Mouse (Mus musculus): ENCODE measurements around the gene Htra3. TPM values are rescaled to one million over a fixed set of nuclear protein-coding genes. Genes with fewer than 3 reads are reported as not detected.

Htra3 gene
- polyA plus RNA-seq, 1 experiment from 2014 or later, result 22.4 TPM

- TF ChIP-seq CTCF (IDR thresholded peaks at IDR 0.05; ENCODE audit: low read depth), result no peak
- 91% methylated on average over 10 of the region's 10 CpGs for WGBS
- H3K4me3 ChIP-seq (replicated peaks; ENCODE audit: low read depth, low read length), result no peak overlapping the region
- H3K4me2 ChIP-seq (ENCODE audit: low read length), result no peak overlapping the region
- DNase-seq (ENCODE audit: low spot score) (no peak), ATAC-seq (replicated peaks; ENCODE audit: low FRiP score, low read depth) (no peak)
- H3K27ac ChIP-seq, result no peak overlapping the region
- no peaks in the 10 kb centered on the region for H3K36me3 ChIP-seq (ENCODE audit: insufficient read depth, low read length)
- H3K9me3 ChIP-seq (replicated peaks; ENCODE audit: low read length), result no peaks in the 10 kb centered on the region
- H3K27me3 ChIP-seq (ENCODE audit: insufficient read depth, low read length), result no peaks in the 10 kb centered on the region
- H3K4me1 ChIP-seq (replicated peaks; ENCODE audit: insufficient read depth, low read length), result no peaks in the 10 kb centered on the region
- no peak overlapping the region for H3K9ac ChIP-seq (ENCODE audit: low read depth, low read length)
Measured at GRCm38 (mm10) chr5:35655753-35656485, 23.7 kb downstream of the Htra3 start.

GRCm38 (mm10) chr5:35653743-35654395 is 25.7 kb downstream of the Htra3 start:
- no peak for DNase-seq (ENCODE audit: low spot score)
- no peak for ATAC-seq (replicated peaks; ENCODE audit: low FRiP score, low read depth)
- Histone ChIP-seq H3K9me3 (replicated peaks; ENCODE audit: low read length) (no peaks in the 10 kb centered on the region), H3K4me3 (replicated peaks; ENCODE audit: low read depth, low read length) (no peak overlapping the region), H3K4me1 (replicated peaks; ENCODE audit: insufficient read depth, low read length) (no peaks in the 10 kb centered on the region), H3K27me3 (ENCODE audit: insufficient read depth, low read length) (no peaks in the 10 kb centered on the region), H3K36me3 (ENCODE audit: insufficient read depth, low read length) (no peaks in the 10 kb centered on the region), H3K9ac (ENCODE audit: low read depth, low read length) (no peak overlapping the region), H3K27ac (no peak overlapping the region), H3K4me2 (ENCODE audit: low read length) (no peak overlapping the region)
- no peak for TF ChIP-seq CTCF (IDR thresholded peaks at IDR 0.05; ENCODE audit: low read depth)
- 75% methylated on average over 9 of the region's 9 CpGs for WGBS

GRCm38 (mm10) chr5:35652872-35653271 is 26.7 kb downstream of the Htra3 start:
- no peaks in the 10 kb centered on the region; the same call in 1 of the 2 replicates for H3K4me1 ChIP-seq (replicated peaks; ENCODE audit: insufficient read depth, low read length)
- no peaks in the 10 kb centered on the region for H3K9me3 ChIP-seq (replicated peaks; ENCODE audit: low read length)
- DNase-seq (ENCODE audit: low spot score), result no peak
- no peak for ATAC-seq (replicated peaks; ENCODE audit: low FRiP score, low read depth)
- H3K9ac ChIP-seq (ENCODE audit: low read depth, low read length), result no peak overlapping the region
- 90% methylated on average over 13 of the region's 13 CpGs for WGBS
- no peak overlapping the region for H3K27ac ChIP-seq
- no peaks in the 10 kb centered on the region for H3K36me3 ChIP-seq (ENCODE audit: insufficient read depth, low read length)
- no peaks in the 10 kb centered on the region for H3K27me3 ChIP-seq (ENCODE audit: insufficient read depth, low read length)
- no peak overlapping the region for H3K4me2 ChIP-seq (ENCODE audit: low read length)
- H3K4me3 ChIP-seq (replicated peaks; ENCODE audit: low read depth, low read length), result no peak overlapping the region
- no peak for TF ChIP-seq CTCF (IDR thresholded peaks at IDR 0.05; ENCODE audit: low read depth)

- H3K36me3 ChIP-seq (ENCODE audit: insufficient read depth, low read length), result no peaks in the 10 kb centered on the region
- H3K27ac ChIP-seq, result no peak overlapping the region
- TF ChIP-seq CTCF (IDR thresholded peaks at IDR 0.05; ENCODE audit: low read depth), result no peak
- H3K4me3 ChIP-seq (replicated peaks; ENCODE audit: low read depth, low read length), result no peak overlapping the region
- no peaks in the 10 kb centered on the region for H3K27me3 ChIP-seq (ENCODE audit: insufficient read depth, low read length)
- no peak for ATAC-seq (replicated peaks; ENCODE audit: low FRiP score, low read depth)
- no peak overlapping the region for H3K4me2 ChIP-seq (ENCODE audit: low read length)
- 80% methylated on average over 3 of the region's 3 CpGs for WGBS
- no peaks in the 10 kb centered on the region for H3K9me3 ChIP-seq (replicated peaks; ENCODE audit: low read length)
- H3K4me1 ChIP-seq (replicated peaks; ENCODE audit: insufficient read depth, low read length), result no peaks in the 10 kb centered on the region; the same call in none of the 2 replicates
- DNase-seq (ENCODE audit: low spot score), result no peak
- no peak overlapping the region for H3K9ac ChIP-seq (ENCODE audit: low read depth, low read length)
Measured at GRCm38 (mm10) chr5:35652319-35652718, 27.3 kb downstream of the Htra3 start.

GRCm38 (mm10) chr5:35648230-35648629 is 31.4 kb downstream of the Htra3 start:
- 71% methylated on average over 2 of the region's 2 CpGs for WGBS
- Histone ChIP-seq H3K4me2 (ENCODE audit: low read length) (no peak overlapping the region), H3K36me3 (ENCODE audit: insufficient read depth, low read length) (no peaks in the 10 kb centered on the region), H3K9ac (ENCODE audit: low read depth, low read length) (no peak overlapping the region), H3K4me1 (replicated peaks; ENCODE audit: insufficient read depth, low read length) (no peaks in the 10 kb centered on the region; the same call in none of the 2 replicates), H3K4me3 (replicated peaks; ENCODE audit: low read depth, low read length) (no peak overlapping the region), H3K27me3 (ENCODE audit: insufficient read depth, low read length) (no peaks in the 10 kb centered on the region), H3K27ac (no peak overlapping the region), H3K9me3 (replicated peaks; ENCODE audit: low read length) (no peaks in the 10 kb centered on the region)
- no peak for ATAC-seq (replicated peaks; ENCODE audit: low FRiP score, low read depth)
- no peak for DNase-seq (ENCODE audit: low spot score)
- TF ChIP-seq CTCF (IDR thresholded peaks at IDR 0.05; ENCODE audit: low read depth), result no peak

- no peak overlapping the region for H3K27ac ChIP-seq
- ATAC-seq (replicated peaks; ENCODE audit: low FRiP score, low read depth), result peak; percentile 59; the same call in 1 of the 2 replicates
- TF ChIP-seq CTCF (IDR thresholded peaks at IDR 0.05; ENCODE audit: low read depth), result no peak
- 42% methylated on average over 4 of the region's 4 CpGs for WGBS
- H3K4me2 ChIP-seq (ENCODE audit: low read length), result no peak overlapping the region
- H3K9ac ChIP-seq (ENCODE audit: low read depth, low read length), result no peak overlapping the region
- peak; percentile 34 for DNase-seq (ENCODE audit: low spot score)
- H3K4me1 ChIP-seq (replicated peaks; ENCODE audit: insufficient read depth, low read length), result no peaks in the 10 kb centered on the region; the same call in none of the 2 replicates
- H3K9me3 ChIP-seq (replicated peaks; ENCODE audit: low read length), result no peaks in the 10 kb centered on the region
- H3K4me3 ChIP-seq (replicated peaks; ENCODE audit: low read depth, low read length), result no peak overlapping the region
- H3K27me3 ChIP-seq (ENCODE audit: insufficient read depth, low read length), result no peaks in the 10 kb centered on the region
- H3K36me3 ChIP-seq (ENCODE audit: insufficient read depth, low read length), result no peaks in the 10 kb centered on the region
Measured at GRCm38 (mm10) chr5:35647562-35647961, 32.0 kb downstream of the Htra3 start.

Measured in kidney, postnatal 0 days (tissue).